Mouse (Mus musculus) urinary bladder, postnatal 10 days (tissue): ENCODE results near the gene Mtcl1.

ENCODE experiments used
- DNase-seq: peaks from one replicate; pipeline ENCODE4 v3.0.0; 2022; ENCODE audit warnings: low spot score

Gene Mtcl1

DNA sequence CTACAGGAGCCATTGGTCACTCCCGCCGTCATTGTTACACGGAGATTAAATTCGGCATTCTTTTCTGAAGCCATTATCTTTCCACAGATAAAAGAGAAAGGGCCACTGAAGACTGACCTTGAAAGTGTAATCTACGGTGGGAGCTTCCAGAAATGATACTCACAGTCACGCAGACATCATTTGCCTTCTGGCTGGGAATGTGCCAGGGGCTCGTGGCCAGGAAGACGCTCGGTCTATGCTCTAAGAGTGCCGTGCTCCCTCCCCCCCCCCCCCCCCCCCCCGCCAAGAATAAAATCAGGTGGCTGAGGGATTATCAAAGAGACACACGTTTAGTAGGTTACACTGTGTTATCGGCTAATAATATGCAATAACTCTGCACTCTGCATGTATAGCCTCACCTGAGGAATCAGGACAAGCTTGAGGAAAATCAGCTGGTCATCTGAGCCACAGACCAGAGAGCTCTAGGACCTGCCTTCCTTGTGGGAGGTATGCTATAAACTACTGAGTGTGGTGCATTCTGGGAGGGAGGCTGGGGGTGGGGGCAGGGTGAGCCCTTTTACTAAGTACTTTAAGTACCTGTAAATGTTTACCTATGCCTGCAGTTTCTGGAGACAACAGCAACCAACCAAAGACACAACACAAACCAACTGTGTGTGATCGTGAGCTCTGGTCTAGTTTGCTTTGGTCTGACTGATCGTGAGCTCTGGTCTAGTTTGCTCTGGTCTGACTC is 87.1 kb downstream of the Mtcl1 start:
- DNase-seq: no peak

DNA sequence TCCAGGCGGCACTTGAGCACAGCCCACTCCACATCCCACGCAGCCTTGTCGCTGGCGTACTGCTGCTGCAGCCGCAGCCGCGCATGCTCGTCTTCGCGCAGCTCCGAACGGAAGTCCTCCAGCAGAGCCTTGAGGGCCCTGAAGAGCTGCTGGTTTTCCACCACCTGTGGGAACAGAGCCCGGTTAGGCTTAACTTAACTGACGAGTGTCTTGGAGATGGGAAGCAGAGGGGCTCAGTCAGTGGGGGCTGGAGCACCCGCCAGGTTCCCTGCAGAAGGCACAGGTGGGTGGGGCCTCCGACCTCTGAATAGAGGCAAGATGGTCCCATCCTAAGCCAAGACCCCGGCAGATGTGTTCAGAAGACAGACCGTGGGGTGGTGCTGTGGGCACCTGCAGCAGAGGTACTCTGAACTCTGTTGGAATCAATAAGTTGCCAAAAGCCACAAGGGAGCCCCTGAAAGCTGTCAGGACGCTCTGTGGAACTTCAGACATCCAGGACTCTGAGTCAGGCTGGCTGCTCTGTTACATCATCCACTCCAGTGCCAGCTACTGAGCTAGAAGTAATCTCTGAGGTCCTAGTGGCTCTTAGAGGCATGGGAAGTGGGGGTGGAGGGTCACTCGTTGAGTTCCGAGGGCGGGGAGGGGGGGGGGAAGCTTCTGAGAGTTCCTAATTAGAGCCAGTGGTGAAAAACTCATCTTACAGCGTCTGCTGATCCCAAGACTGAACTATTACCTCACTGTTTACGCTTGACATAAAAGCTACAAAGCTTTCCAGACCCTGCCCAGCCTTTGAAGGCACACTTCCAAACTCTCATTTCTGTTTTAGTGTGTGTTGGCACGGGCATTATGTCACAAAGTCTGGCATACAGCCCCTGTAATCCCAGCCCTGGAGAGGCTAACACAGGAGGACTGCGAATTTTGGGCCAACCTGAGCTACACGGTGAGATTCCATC is 91.2 kb downstream of the Mtcl1 start:
- no peak for DNase-seq

GRCm38 (mm10) chr17:66357171-66358025 is 92.2 kb downstream of the Mtcl1 start:
- no peak for DNase-seq

GRCm38 (mm10) chr17:66353907-66354306 is 95.6 kb downstream of the Mtcl1 start:
- DNase-seq: no peak

DNA sequence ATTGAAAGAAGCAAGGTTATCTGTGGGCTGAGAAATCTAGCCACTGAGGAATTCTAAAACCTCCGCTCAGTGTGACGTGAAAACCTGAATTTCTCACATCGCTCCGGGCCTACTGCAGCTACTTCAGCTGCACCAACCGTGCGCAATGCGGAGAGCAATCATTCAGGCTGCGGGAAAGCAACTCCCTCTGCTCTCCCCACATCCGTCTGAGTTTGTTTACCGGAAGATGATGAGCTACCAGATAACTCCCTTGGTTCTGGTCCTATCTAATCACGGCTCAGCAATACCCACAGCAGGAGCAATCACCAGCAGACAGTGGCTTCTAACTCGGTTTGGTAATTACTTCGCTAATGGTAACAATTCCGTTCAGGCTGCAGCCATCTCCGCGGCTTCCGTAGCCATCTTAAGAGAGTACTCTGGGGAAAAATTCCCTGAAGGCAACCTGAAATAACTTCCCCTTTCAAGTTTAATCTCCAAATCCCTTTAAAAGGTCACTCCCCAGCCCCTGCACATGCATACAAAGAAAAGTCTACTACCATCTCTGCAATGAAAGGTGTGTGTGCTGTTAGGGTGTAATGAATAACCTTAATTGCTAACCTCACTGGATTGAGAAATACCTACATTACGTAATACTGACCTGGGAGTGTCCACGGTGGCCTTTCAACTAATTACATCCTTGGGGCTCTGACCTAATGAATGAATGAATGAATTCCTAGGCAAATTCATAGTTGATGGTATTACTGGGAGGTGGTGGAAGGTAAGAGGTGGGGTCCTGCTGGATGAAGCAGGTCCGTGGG is 96.5 kb downstream of the Mtcl1 start:
- no peak for DNase-seq

- DNase-seq: no peak
Observed at GRCm38 (mm10) chr17:66352219-66352618, 97.3 kb downstream of the Mtcl1 start.

DNA sequence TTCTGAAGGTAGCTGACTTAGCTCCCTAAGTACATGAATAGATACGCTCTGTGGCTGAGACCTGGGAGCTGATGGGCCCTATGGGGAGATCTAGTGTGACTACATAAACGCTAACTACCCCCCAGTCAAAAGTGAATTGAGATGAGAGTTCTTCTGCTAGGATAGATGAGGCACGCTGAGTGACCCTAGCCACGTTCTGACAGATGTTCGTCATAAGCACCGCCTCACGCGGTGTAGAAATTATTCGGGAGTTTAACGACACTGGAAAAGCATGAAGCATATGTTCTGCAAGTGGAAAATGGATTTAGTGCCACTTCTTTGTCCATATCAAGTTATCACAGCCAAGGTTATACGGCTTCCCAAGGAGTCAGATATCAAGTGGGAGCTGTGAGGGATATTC is 98.9 kb downstream of the Mtcl1 start:
- no peak for DNase-seq

- DNase-seq: no peak
Observed at GRCm38 (mm10) chr17:66350127-66350526, 99.4 kb downstream of the Mtcl1 start.

DNA sequence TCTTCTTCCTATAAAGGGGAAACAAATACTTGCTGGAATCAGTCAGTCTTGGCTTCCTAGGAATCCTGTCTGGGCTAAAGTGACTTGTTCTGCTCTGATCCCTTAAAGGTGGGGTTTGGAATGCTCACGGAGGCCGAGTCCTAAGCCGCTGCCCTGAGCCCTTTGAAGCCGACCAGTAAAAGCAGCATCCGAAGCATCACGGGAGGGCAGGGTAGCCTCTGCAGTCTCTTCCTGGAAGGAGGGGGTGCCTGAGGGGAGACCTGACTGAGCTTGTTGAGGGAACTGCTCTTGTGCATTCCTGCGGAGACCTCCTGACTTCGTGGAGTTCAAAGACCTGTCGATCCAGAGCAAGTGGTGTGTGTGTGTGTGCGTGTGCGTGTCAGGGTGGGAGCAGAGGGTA is 103.2 kb downstream of the Mtcl1 start:
- no peak for DNase-seq

- DNase-seq: no peak
Observed at GRCm38 (mm10) chr17:66345680-66346079, 103.9 kb downstream of the Mtcl1 start.

DNA sequence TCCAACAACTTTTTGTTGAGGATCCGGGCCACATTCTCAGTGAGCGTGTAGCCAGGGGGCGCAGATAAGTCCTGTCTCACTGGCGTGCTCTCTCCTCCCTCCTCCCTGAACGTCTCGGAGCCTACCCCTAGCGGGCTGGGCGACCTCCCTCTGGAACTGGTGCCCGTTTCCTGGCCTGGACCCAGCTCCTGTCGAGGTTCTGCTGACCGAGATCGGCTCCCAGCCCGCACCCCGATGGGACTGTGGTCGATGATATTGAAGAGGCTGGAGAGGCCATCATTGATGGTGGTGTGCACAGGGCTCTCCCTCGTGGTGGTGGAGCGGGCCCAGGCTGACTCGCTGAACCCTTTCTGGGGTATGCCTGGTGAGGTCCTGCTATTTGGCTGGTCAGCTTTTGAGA is 106.6 kb downstream of the Mtcl1 start:
- no peak for DNase-seq

DNA sequence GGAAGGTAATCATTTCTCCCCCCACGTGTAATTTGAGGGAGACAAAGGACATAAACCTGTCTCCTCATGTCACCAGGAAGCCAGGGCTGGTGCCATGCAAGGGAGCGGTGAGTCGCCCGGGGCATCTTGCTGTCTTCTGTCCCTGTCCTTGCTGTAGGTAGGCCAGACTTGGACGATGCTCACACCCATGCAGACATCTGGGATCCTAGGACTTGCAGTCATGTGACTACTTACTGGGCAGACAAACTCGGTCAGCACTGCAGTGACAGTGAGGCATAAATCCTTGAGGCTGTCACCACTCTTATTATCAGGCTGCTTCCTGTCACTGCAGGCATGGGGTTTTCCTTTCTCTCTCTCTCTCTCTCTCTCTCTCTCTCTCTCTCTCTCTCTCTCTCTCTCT is 107.9 kb downstream of the Mtcl1 start:
- DNase-seq: no peak

DNA sequence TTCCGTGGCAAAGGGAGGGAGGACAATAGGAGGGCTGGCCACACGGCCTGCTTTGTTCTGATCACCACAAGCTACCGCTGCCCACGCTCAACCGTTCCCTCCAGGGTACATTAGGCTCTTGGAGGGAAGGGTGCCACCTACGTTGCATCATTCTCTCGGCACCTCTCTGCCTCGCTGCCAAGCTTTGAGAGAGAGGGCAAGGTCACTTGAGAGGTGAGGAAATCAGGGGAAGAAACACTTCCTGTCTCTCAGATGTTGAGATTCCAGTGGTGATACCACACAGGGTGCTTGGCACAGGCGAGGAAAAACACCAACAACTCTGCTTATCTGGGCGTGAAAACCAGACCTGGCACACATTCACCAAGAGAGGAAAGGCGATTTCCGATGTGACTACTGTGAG is 108.8 kb downstream of the Mtcl1 start:
- no peak for DNase-seq

GRCm38 (mm10) chr17:66337929-66338328 is 111.6 kb downstream of the Mtcl1 start:
- DNase-seq: no peak

GRCm38 (mm10) chr17:66335568-66335967 is 114.0 kb downstream of the Mtcl1 start:
- no peak for DNase-seq

DNA sequence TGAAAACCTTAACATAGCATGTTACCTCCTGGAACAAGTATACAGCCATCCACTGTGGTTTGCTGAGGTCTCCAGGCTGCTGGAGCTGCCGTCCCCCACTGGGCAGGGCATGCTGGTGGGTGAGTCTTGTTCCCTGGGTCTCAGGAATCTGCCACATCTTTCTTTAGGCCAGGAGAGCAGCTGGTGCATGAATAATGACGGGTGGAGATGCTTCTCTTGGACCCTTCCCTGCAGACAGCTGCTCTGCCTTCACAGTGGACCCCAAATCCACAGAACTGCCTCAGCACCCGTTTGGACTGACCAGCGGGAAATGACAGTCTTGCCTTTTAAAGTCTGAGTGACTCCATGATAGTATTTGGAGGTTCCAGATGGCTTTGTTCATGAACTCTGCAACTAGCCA is 114.7 kb downstream of the Mtcl1 start:
- no peak for DNase-seq

GRCm38 (mm10) chr17:66331207-66331606 is 118.3 kb downstream of the Mtcl1 start:
- DNase-seq: no peak

- no peak for DNase-seq
Observed at GRCm38 (mm10) chr17:66326552-66327045, 123.0 kb downstream of the Mtcl1 start.

- no peak for DNase-seq
Observed at GRCm38 (mm10) chr17:66326204-66326545, 123.4 kb downstream of the Mtcl1 start.

DNA sequence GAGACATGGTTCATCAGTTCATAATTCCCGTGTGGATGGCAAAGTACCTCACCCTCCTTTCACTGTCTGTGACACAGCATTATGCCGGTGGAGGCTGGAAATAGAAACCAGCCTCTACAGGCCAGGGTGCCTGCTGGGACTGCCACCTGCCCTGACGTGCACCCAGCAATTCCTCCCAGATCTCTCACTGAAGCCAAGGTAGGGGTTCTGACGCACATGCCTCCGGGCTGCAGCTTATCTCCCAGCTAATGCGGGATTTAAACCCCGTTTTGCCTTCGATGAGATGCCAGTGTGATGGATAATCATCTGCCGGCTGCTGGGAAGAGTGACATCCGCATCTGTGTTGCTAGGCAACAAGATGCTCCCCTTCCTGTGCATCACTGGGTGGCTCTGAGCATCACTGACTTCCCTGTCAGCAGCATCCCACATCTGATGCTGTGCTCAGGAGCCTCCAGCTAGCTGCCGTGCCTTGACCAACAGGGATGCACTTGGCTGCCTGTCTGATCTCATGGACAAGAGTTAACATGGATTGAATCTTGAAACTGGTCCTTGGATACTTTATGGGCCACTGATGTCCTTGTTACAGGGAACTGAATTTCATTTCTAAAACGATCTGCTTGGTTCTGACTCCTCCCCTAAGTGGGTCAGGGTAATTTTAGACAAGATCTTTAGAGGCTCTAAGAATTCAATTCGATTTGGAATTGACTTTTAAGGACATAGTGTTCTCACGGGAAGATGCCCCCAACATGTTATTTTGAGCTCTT is 123.9 kb downstream of the Mtcl1 start:
- DNase-seq: no peak

GRCm38 (mm10) chr17:66324836-66325235 is 124.7 kb downstream of the Mtcl1 start:
- DNase-seq: no peak
